Mouse (Mus musculus) olfactory bulb, adult 2 months (tissue): ENCODE measurements around the gene Zmynd10.

Experiments
- CTCF ChIP-seq: fragments of 200-500 bp; IDR thresholded peaks from 2 replicates; pipeline ENCODE4 v1.5.1; 2012; ENCODE audit warnings: low read depth, mild to moderate bottlenecking, low read length, moderate library complexity; ENCODE audit not compliant: insufficient read depth
- POLR2A ChIP-seq: fragments of 200-500 bp; IDR thresholded peaks from 2 replicates; pipeline ENCODE4 v1.6.1; 2012; ENCODE audit warnings: mild to moderate bottlenecking, low read depth, low read length, moderate library complexity; ENCODE audit not compliant: insufficient read depth

DNA sequence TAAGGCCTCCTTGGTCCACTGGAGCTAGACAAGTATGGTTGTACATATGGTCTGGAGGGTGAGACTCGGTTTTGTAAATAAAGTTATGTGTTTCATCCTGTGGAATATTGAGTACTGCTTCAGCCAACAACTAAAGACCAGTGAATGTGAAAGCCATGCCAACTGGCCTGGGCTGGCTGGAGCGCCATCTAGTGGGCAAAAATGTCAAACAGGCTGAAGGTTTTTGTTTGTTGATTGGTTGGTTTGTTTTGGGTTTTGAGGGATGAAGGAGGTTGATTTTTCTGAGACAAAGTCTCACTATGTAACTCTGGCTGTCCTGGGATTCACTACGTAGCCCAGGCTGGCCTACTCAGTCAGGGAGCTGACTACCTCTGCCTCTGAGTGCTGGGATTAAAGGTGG is 1.5 kb upstream of the Zmynd10 start:
- TF ChIP-seq CTCF = peak; percentile 41; the same call in 1 of the 2 replicates
- no peak for TF ChIP-seq POLR2A
